Mouse (Mus musculus) spleen, adult 2 months (tissue): ENCODE results near the gene Cpne7.

Source experiments
- CTCF ChIP-seq: fragments of 200-500 bp; IDR thresholded peaks from 2 replicates; pipeline ENCODE4 v1.5.1; 2011; ENCODE audit warnings: mild to moderate bottlenecking, inconsistent platforms; ENCODE audit not compliant: insufficient read depth, insufficient read length, insufficient replicate concordance; ENCODE audit errors: extremely low read depth
- POLR2A ChIP-seq: fragments of 200-500 bp; IDR thresholded peaks from 2 replicates; pipeline ENCODE4 v1.6.1; 2011; ENCODE audit warnings: low read depth, low read length, inconsistent platforms

DNA sequence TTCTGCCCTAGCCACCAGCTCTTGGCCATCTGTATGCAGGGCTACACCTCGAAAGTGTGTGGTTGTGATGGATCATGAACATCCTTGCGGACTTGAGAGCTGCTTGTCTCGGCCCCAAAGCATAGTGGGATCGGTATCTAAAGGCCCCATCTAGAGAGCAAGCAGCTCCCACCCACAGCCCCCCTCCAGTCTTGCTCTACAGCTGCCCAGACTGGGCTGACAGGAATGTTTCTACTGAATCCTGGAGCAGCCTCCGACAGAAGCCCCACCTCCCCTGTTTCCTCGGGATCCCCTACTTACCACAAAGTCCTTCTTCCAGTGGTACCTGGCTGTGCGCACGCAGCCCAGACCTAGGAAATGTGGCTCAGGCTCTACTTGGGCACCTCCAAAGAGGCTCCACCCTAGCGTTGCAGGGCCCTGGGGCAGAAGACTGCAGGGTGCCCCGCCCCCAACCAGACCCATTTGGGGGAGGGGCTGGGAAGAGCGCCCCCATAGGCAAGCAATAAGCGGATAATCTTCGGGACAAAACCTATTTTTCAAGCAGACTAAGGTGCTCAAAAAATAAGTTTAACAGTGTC lies 40.8 kb downstream of the Cpne7 start, which contains the start of gene Sult5a1:
- TF ChIP-seq POLR2A (no peak), CTCF (no peak)
